ENCODE assay signal across 8 mouse cellular contexts in genomic region chr1:151428263-151429221, GRCm38 (mm10). TPM values are rescaled to one million over a fixed set of nuclear protein-coding genes. Genes with fewer than 3 reads are reported as not detected.
A peak's percentile ranks its signal among the peaks of the same experiment; 100 is the strongest.
DNase-seq lines count a peak whose midpoint lies in the region; ATAC-seq and TF ChIP-seq lines count a peak whose summit lies in the region.

TSS of gene Swt1 (minus strand) at chr1:151428455.
TSS of gene Trmt1l (plus strand) at chr1:151428542.

- DNase-seq in 416B (ENCODE audit: low read depth) = peak; percentile 99
- peak; percentile 99 for DNase-seq in heart, adult 8-10 months (ENCODE audit: low spot score)
- DNase-seq in kidney, adult 9 months = peak; percentile 99
- peak; percentile 99 for DNase-seq in limb, embryonic 14.5 days (ENCODE audit: low spot score)
- DNase-seq in midbrain, postnatal 0 days (ENCODE audit: low spot score) = peak; percentile 100
- peak; percentile 85 to 89 for DNase-seq in spleen, postnatal 14 days (ENCODE audit: low spot score in 2 of 2)

- peak within 1 kb of the TSS; percentile 54 for H3K4me2 ChIP-seq in embryonic facial prominence, embryonic 15.5 days (replicated peaks)
- peak within 1 kb of the TSS; percentile 64 for H3K4me2 ChIP-seq in limb, embryonic 14.5 days (replicated peaks; ENCODE audit: low read depth, low read length, severe bottlenecking)
- H3K4me2 ChIP-seq in midbrain, postnatal 0 days (ENCODE audit: low read depth, low read length, poor library complexity, severe bottlenecking) = peak within 1 kb of the TSS; percentile 64

- H3K9me3 ChIP-seq in embryonic facial prominence, embryonic 15.5 days (replicated peaks) = no peaks in the 10 kb centered on the region
- H3K9me3 ChIP-seq in limb, embryonic 14.5 days (ENCODE audit: control insufficient read depth, low read length) = no peaks in the 10 kb centered on the region
- no peaks in the 10 kb centered on the region for H3K9me3 ChIP-seq in midbrain, postnatal 0 days (ENCODE audit: low read length)

- peak within 1 kb of the TSS; percentile 96 for H3K27ac ChIP-seq in bone marrow, adult 2 months (ENCODE audit: control insufficient read depth, insufficient read depth, low read depth, low read length, poor library complexity)
- H3K27ac ChIP-seq in embryonic facial prominence, embryonic 15.5 days (replicated peaks) = peak within 1 kb of the TSS; percentile 96
- H3K27ac ChIP-seq in limb, embryonic 14.5 days (replicated peaks; ENCODE audit: low read depth, low read length) = peak within 1 kb of the TSS; percentile 95
- H3K27ac ChIP-seq in midbrain, postnatal 0 days (ENCODE audit: low read depth, low read length) = peak within 1 kb of the TSS; percentile 98

- H3K4me3 ChIP-seq in bone marrow, adult 2 months (replicated peaks; ENCODE audit: control insufficient read depth, low read depth, low read length) = peak within 1 kb of the TSS; percentile 88
- peak within 1 kb of the TSS; percentile 94 for H3K4me3 ChIP-seq in embryonic facial prominence, embryonic 15.5 days (replicated peaks)
- peak within 1 kb of the TSS; percentile 97 for H3K4me3 ChIP-seq in limb, embryonic 14.5 days (replicated peaks; ENCODE audit: low read length)
- peak within 1 kb of the TSS; percentile 88 for H3K4me3 ChIP-seq in midbrain, postnatal 0 days (ENCODE audit: low read depth, low read length)

- peak; percentile 97 for TF ChIP-seq POLR2A in bone marrow, adult 2 months (IDR thresholded peaks at IDR 0.05; ENCODE audit: borderline replicate concordance, control insufficient read depth, low read depth, low read length)
- TF ChIP-seq POLR2A in limb, embryonic 14.5 days (IDR thresholded peaks at IDR 0.05; ENCODE audit: borderline replicate concordance, extremely low read depth, insufficient read depth, insufficient read length) = peak; percentile 98; the same call in 1 of the 2 replicates

- H3K27me3 ChIP-seq in embryonic facial prominence, embryonic 15.5 days = no peaks in the 10 kb centered on the region
- H3K27me3 ChIP-seq in limb, embryonic 14.5 days (ENCODE audit: control insufficient read depth, insufficient read depth, low read length) = no peaks in the 10 kb centered on the region
- H3K27me3 ChIP-seq in midbrain, postnatal 0 days (ENCODE audit: insufficient read depth, low read length) = no peaks in the 10 kb centered on the region

- ATAC-seq in embryonic facial prominence, embryonic 15.5 days (ENCODE audit: insufficient number of reproducible peaks, low FRiP score, low TSS enrichment, low read depth) = peak; percentile 100
- ATAC-seq in limb, embryonic 14.5 days (ENCODE audit: low FRiP score, low read depth) = peak; percentile 99
- ATAC-seq in midbrain, postnatal 0 days (ENCODE audit: low FRiP score) = peak; percentile 100

- H3K36me3 ChIP-seq in embryonic facial prominence, embryonic 15.5 days = no peaks in the 10 kb centered on the region
- H3K36me3 ChIP-seq in limb, embryonic 14.5 days (ENCODE audit: control insufficient read depth, insufficient read depth, low read length) = no peaks in the 10 kb centered on the region
- H3K36me3 ChIP-seq in midbrain, postnatal 0 days (ENCODE audit: insufficient read depth, low read length) = 0 out of 2 replicates have a peak, but pooled peaks cover under 1% of the 10 kb centered on the region

- TF ChIP-seq CTCF in bone marrow, adult 2 months (IDR thresholded peaks at IDR 0.05; ENCODE audit: control insufficient read depth, insufficient read depth, low read length) = no peak
- TF ChIP-seq CTCF in midbrain, postnatal 0 days (IDR thresholded peaks at IDR 0.05) = peak; percentile 9; the same call in 1 of the 2 replicates

- H3K4me1 ChIP-seq in bone marrow, adult 2 months (ENCODE audit: control insufficient read depth, insufficient read depth, low read length) = no peaks in the 10 kb centered on the region; the same call in 1 of the 2 replicates
- H3K4me1 ChIP-seq in embryonic facial prominence, embryonic 15.5 days = peaks cover 14% of the 10 kb centered on the region
- peaks cover 12% of the 10 kb centered on the region for H3K4me1 ChIP-seq in limb, embryonic 14.5 days (ENCODE audit: control insufficient read depth, insufficient read depth, low read length)
- peaks cover 6% of the 10 kb centered on the region for H3K4me1 ChIP-seq in midbrain, postnatal 0 days (ENCODE audit: insufficient read depth, low read length)

- H3K9ac ChIP-seq in embryonic facial prominence, embryonic 15.5 days = peak within 1 kb of the TSS; percentile 92
- peak within 1 kb of the TSS; percentile 93 for H3K9ac ChIP-seq in limb, embryonic 14.5 days (ENCODE audit: low read depth, low read length, severe bottlenecking)
- peak within 1 kb of the TSS; percentile 89 for H3K9ac ChIP-seq in midbrain, postnatal 0 days (replicated peaks; ENCODE audit: low read length, poor library complexity, severe bottlenecking)

- under 1% methylated on average over 74 of the region's 74 CpGs for WGBS in bone marrow, adult 2 months
- WGBS in embryonic facial prominence, embryonic 15.5 days = under 1% methylated on average over 74 of the region's 74 CpGs
- 2% methylated on average over 64 of the region's 74 CpGs for WGBS in limb, embryonic 14.5 days
- WGBS in midbrain, postnatal 0 days = under 1% methylated on average over 74 of the region's 74 CpGs

RNA-seq across cellular contexts. Expression of gene Swt1, which starts in this region (rescaled TPM):
- polyA plus RNA-seq in bone marrow, adult 2 months (2011; ENCODE audit: insufficient read depth, insufficient read length, low replicate concordance, missing spikeins) = 9.1 and 11.1 TPM in 2 replicates
- polyA plus RNA-seq in embryonic facial prominence, embryonic 15.5 days (2015; fragmentation: Nextera tagmentation; extraction: Ambion mirVana) = 24.2 and 26.7 TPM in 2 replicates
- 10 to 100 TPM in 3 of 4 experiments, 1 to 10 TPM in 1; 9.8 to 12.1 (median 10.7) TPM for total RNA-seq in heart, adult 8-10 months (2022)
- 13.9 and 27.8 TPM in 2 replicates for polyA plus RNA-seq in limb, embryonic 14.5 days (2012; rRNA removed)
- 19.2 and 21.1 TPM in 2 replicates for polyA plus RNA-seq in limb, embryonic 14.5 days (2014; fragmentation: Nextera tagmentation; extraction: Ambion mirVana)
- 7.4 and 15.8 TPM in 2 replicates for total RNA-seq in midbrain, postnatal 0 days (2014; rRNA removed)
- polyA plus RNA-seq in midbrain, postnatal 0 days (2015; fragmentation: Nextera tagmentation; extraction: Ambion mirVana) = 10.2 and 16.0 TPM in 2 replicates

RNA-seq across cellular contexts. Expression of gene Trmt1l, which starts in this region (rescaled TPM):
- polyA plus RNA-seq in bone marrow, adult 2 months (2011; ENCODE audit: insufficient read depth, insufficient read length, low replicate concordance, missing spikeins) = 12.9 and 25.7 TPM in 2 replicates
- polyA plus RNA-seq in embryonic facial prominence, embryonic 15.5 days (2015; fragmentation: Nextera tagmentation; extraction: Ambion mirVana) = 44.9 and 48.2 TPM in 2 replicates
- 10 to 100 TPM; 18.7 to 26.2 (median 22.6) TPM for total RNA-seq in heart, adult 8-10 months (2022)
- polyA plus RNA-seq in limb, embryonic 14.5 days (2012; rRNA removed) = 29.3 and 33.8 TPM in 2 replicates
- polyA plus RNA-seq in limb, embryonic 14.5 days (2014; fragmentation: Nextera tagmentation; extraction: Ambion mirVana) = 34.2 and 42.5 TPM in 2 replicates
- 15.0 and 17.8 TPM in 2 replicates for total RNA-seq in midbrain, postnatal 0 days (2014; rRNA removed)
- polyA plus RNA-seq in midbrain, postnatal 0 days (2015; fragmentation: Nextera tagmentation; extraction: Ambion mirVana) = 15.3 and 15.9 TPM in 2 replicates

Comparison
In these comparisons a context has a peak if more than half of its experiments do, and no peak if none do; other contexts are left out.
1. Peak in every context shown above with its lines: DNase-seq, ATAC-seq, H3K4me3 ChIP-seq and H3K27ac ChIP-seq.